Comparison of ENCODE assay signal across 8 mouse cellular contexts in genomic region chr1:75798375-75799099, GRCm38 (mm10).
DNase-seq lines count a peak whose midpoint lies in the region; ATAC-seq and TF ChIP-seq lines count a peak whose summit lies in the region.

No protein-coding gene starts in this region.

- intact Hi-C loops in heart, postnatal 25 days (cut with DNase I) = no loop called here

- H3K9ac ChIP-seq in forebrain, embryonic 11.5 days (ENCODE audit: low read length) = no peak overlapping the region
- no peak overlapping the region for H3K9ac ChIP-seq in stomach, embryonic 15.5 days
- H3K9ac ChIP-seq in stomach, postnatal 0 days (ENCODE audit: low read length) = no peak overlapping the region

- H3K4me2 ChIP-seq in forebrain, embryonic 11.5 days (ENCODE audit: low read depth, low read length, severe bottlenecking) = no peak overlapping the region
- no peak overlapping the region for H3K4me2 ChIP-seq in stomach, embryonic 15.5 days
- no peak overlapping the region for H3K4me2 ChIP-seq in stomach, postnatal 0 days (replicated peaks; ENCODE audit: low read depth)

- H3K9me3 ChIP-seq in forebrain, embryonic 10.5 days = no peaks in the 10 kb centered on the region
- no peaks in the 10 kb centered on the region for H3K9me3 ChIP-seq in forebrain, embryonic 11.5 days (ENCODE audit: control insufficient read depth, low read length)
- no peaks in the 10 kb centered on the region for H3K9me3 ChIP-seq in stomach, embryonic 15.5 days
- no peaks in the 10 kb centered on the region for H3K9me3 ChIP-seq in stomach, postnatal 0 days (ENCODE audit: control insufficient read depth, low read length)

- no peak for ATAC-seq in forebrain, embryonic 11.5 days (replicated peaks; ENCODE audit: low FRiP score)
- peak; percentile 31; the same call in 1 of the 2 replicates for ATAC-seq in stomach, embryonic 15.5 days (ENCODE audit: insufficient read depth, low FRiP score, low read depth)
- ATAC-seq in stomach, postnatal 0 days (ENCODE audit: low FRiP score, low TSS enrichment) = no peak

- peaks cover 25% of the 10 kb centered on the region for H3K27me3 ChIP-seq in forebrain, embryonic 10.5 days (ENCODE audit: poor library complexity, severe bottlenecking)
- no peaks in the 10 kb centered on the region for H3K27me3 ChIP-seq in forebrain, embryonic 11.5 days (ENCODE audit: control insufficient read depth, insufficient read depth, low read length)
- H3K27me3 ChIP-seq in stomach, embryonic 15.5 days (replicated peaks) = no peaks in the 10 kb centered on the region
- H3K27me3 ChIP-seq in stomach, postnatal 0 days (ENCODE audit: control insufficient read depth, insufficient read depth, low read length) = no peaks in the 10 kb centered on the region

- no peak for TF ChIP-seq EP300 in stomach, postnatal 0 days (optimal IDR thresholded peaks at IDR 0.05)

- peaks cover 35% of the 10 kb centered on the region for H3K4me1 ChIP-seq in forebrain, embryonic 10.5 days
- peaks cover 4% of the 10 kb centered on the region; the same call in 1 of the 2 replicates for H3K4me1 ChIP-seq in forebrain, embryonic 11.5 days (replicated peaks; ENCODE audit: control insufficient read depth, insufficient read depth, low read length)
- no peaks in the 10 kb centered on the region for H3K4me1 ChIP-seq in stomach, embryonic 15.5 days
- no peaks in the 10 kb centered on the region for H3K4me1 ChIP-seq in stomach, postnatal 0 days (replicated peaks; ENCODE audit: control insufficient read depth, insufficient read depth)

- H3K27ac ChIP-seq in forebrain, embryonic 10.5 days = peak overlapping the region; percentile 70
- no peak overlapping the region for H3K27ac ChIP-seq in forebrain, embryonic 11.5 days (ENCODE audit: low read depth, low read length)
- no peak overlapping the region for H3K27ac ChIP-seq in stomach, embryonic 15.5 days
- H3K27ac ChIP-seq in stomach, postnatal 0 days (replicated peaks) = no peak overlapping the region

- 75% methylated on average over 6 of the region's 6 CpGs for WGBS in forebrain, embryonic 10.5 days
- 66% methylated on average over 6 of the region's 6 CpGs for WGBS in forebrain, embryonic 11.5 days
- WGBS in stomach, embryonic 15.5 days = 53% methylated on average over 6 of the region's 6 CpGs
- WGBS in stomach, postnatal 0 days = 52% methylated on average over 6 of the region's 6 CpGs

- no peak for TF ChIP-seq CTCF in stomach, postnatal 0 days (IDR thresholded peaks at IDR 0.05; ENCODE audit: low read depth)

- no peaks in the 10 kb centered on the region for H3K36me3 ChIP-seq in forebrain, embryonic 10.5 days (replicated peaks)
- H3K36me3 ChIP-seq in forebrain, embryonic 11.5 days (ENCODE audit: control insufficient read depth, insufficient read depth, low read length) = no peaks in the 10 kb centered on the region
- no peaks in the 10 kb centered on the region for H3K36me3 ChIP-seq in stomach, embryonic 15.5 days
- no peaks in the 10 kb centered on the region for H3K36me3 ChIP-seq in stomach, postnatal 0 days (ENCODE audit: control insufficient read depth, insufficient read depth, low read length)

- no peak for DNase-seq in forebrain, embryonic 10.5 days (ENCODE audit: extremely low spot score, low spot score)
- no peak for DNase-seq in forebrain, embryonic 11.5 days (ENCODE audit: low spot score)
- no peak for DNase-seq in stomach, postnatal 0 days (ENCODE audit: low spot score)
- peak; percentile 30 for DNase-seq in heart, postnatal 25 days (ENCODE audit: low spot score)
- DNase-seq in lung, postnatal 4 days = peak; percentile 7 to 59
- DNase-seq in left cerebral cortex, adult 18-20 months (ENCODE audit: low spot score in 2 of 2) = no peak
- no peak for DNase-seq in T-cell, adult 2 months (ENCODE audit: low spot score)

- no peak overlapping the region for H3K4me3 ChIP-seq in forebrain, embryonic 10.5 days
- no peak overlapping the region for H3K4me3 ChIP-seq in forebrain, embryonic 11.5 days (ENCODE audit: low read depth, low read length)
- no peak overlapping the region for H3K4me3 ChIP-seq in stomach, embryonic 15.5 days (replicated peaks)
- no peak overlapping the region for H3K4me3 ChIP-seq in stomach, postnatal 0 days (ENCODE audit: low read depth, low read length)

Comparison
In these comparisons a context has a peak if more than half of its experiments do, and no peak if none do; other contexts are left out.
1. DNase-seq: peak in heart, postnatal 25 days (single experiment) and lung, postnatal 4 days (2 of 2); none in forebrain, embryonic 10.5 days (single experiment), forebrain, embryonic 11.5 days (single experiment), stomach, postnatal 0 days (single experiment), left cerebral cortex, adult 18-20 months (0 of 2) and T-cell, adult 2 months (single experiment).